Mouse (Mus musculus): ENCODE data around the gene Nfia.

The Nfia gene

GRCm38 (mm10) chr4:97784236-97784635 lies 11.7 kb downstream of the Nfia start:
- no peak for DNase-seq

- DNase-seq = no peak
Measured at GRCm38 (mm10) chr4:97785547-97786271, 13.2 kb downstream of the Nfia start.

GRCm38 (mm10) chr4:97786571-97786970 lies 14.0 kb downstream of the Nfia start:
- DNase-seq = no peak

- DNase-seq = no peak
Measured at GRCm38 (mm10) chr4:97787515-97787914, 15.0 kb downstream of the Nfia start.

- DNase-seq = no peak
Measured at GRCm38 (mm10) chr4:97788537-97788936, 16.0 kb downstream of the Nfia start.

- no peak for DNase-seq
Measured at GRCm38 (mm10) chr4:97793931-97794330, 21.4 kb downstream of the Nfia start.

- no peak for DNase-seq
Measured at GRCm38 (mm10) chr4:97794865-97795264, 22.3 kb downstream of the Nfia start.

GRCm38 (mm10) chr4:97795957-97796356 lies 23.4 kb downstream of the Nfia start:
- no peak for DNase-seq

GRCm38 (mm10) chr4:97796505-97796904 lies 24.0 kb downstream of the Nfia start:
- DNase-seq = no peak

GRCm38 (mm10) chr4:97803791-97804190 lies 31.3 kb downstream of the Nfia start:
- DNase-seq = no peak

- no peak for DNase-seq
Measured at GRCm38 (mm10) chr4:97804638-97805037, 32.1 kb downstream of the Nfia start.

GRCm38 (mm10) chr4:97805255-97805654 lies 32.7 kb downstream of the Nfia start:
- DNase-seq = no peak

- DNase-seq = no peak
Measured at GRCm38 (mm10) chr4:97805896-97806808, 33.6 kb downstream of the Nfia start.

- DNase-seq = no peak
Measured at GRCm38 (mm10) chr4:97806924-97807323, 34.4 kb downstream of the Nfia start.

- DNase-seq = no peak
Measured at GRCm38 (mm10) chr4:97808885-97809284, 36.4 kb downstream of the Nfia start.

GRCm38 (mm10) chr4:97809582-97810295 lies 37.2 kb downstream of the Nfia start:
- DNase-seq = no peak

GRCm38 (mm10) chr4:97810348-97810939 lies 37.9 kb downstream of the Nfia start:
- DNase-seq = no peak

GRCm38 (mm10) chr4:97813035-97813434 lies 40.5 kb downstream of the Nfia start:
- DNase-seq = no peak

- no peak for DNase-seq
Measured at GRCm38 (mm10) chr4:97813996-97814395, 41.5 kb downstream of the Nfia start.

GRCm38 (mm10) chr4:97814515-97814914 lies 42.0 kb downstream of the Nfia start:
- no peak for DNase-seq

- no peak for DNase-seq
Measured at GRCm38 (mm10) chr4:97816001-97816400, 43.5 kb downstream of the Nfia start.

- no peak for DNase-seq
Measured at GRCm38 (mm10) chr4:97816753-97817152, 44.2 kb downstream of the Nfia start.

GRCm38 (mm10) chr4:97817741-97818140 lies 45.2 kb downstream of the Nfia start:
- no peak for DNase-seq

Measured in thymus, postnatal 14 days (tissue).